Mouse (Mus musculus) hindbrain, embryonic 16.5 days (tissue): ENCODE results near the gene Mafg. TPM values are rescaled to one million over a fixed set of nuclear protein-coding genes. Genes with fewer than 3 reads are reported as not detected.

ENCODE experiments used
- ATAC-seq: fragments of 200-750 bp; cut with Nextera tagmentation; 2 replicates; pipeline ENCODE4 v1.8.0; 2017; ENCODE audit warnings: moderate TSS enrichment, moderate library complexity
- H3K27ac ChIP-seq: fragments of 300-500 bp; sonication (generic); 2 replicates; pipeline ENCODE4 v1.5.1; 2014; ENCODE audit warnings: low read depth, mild to moderate bottlenecking, control low read depth, low read length, moderate library complexity
- H3K27me3 ChIP-seq: fragments of 300-500 bp; sonication (generic); replicated peaks from 2 replicates; pipeline ENCODE4 v1.6.1; 2014; ENCODE audit warnings: low read length; ENCODE audit not compliant: control insufficient read depth, insufficient read depth
- H3K36me3 ChIP-seq: fragments of 300-500 bp; sonication (generic); 2 replicates; pipeline ENCODE4 v1.6.1; 2014; ENCODE audit warnings: mild to moderate bottlenecking, low read length, moderate library complexity, mixed read lengths; ENCODE audit not compliant: control insufficient read depth, insufficient read depth
- H3K4me1 ChIP-seq: fragments of 300-500 bp; sonication (generic); 2 replicates; pipeline ENCODE4 v1.6.1; 2014; ENCODE audit warnings: low read depth, low read length; ENCODE audit not compliant: control insufficient read depth, insufficient read depth
- H3K4me2 ChIP-seq: fragments of 300-500 bp; sonication (generic); 2 replicates; pipeline ENCODE4 v1.6.1; 2014; ENCODE audit warnings: mild to moderate bottlenecking, low read length, control low read depth, moderate library complexity
- H3K4me3 ChIP-seq: fragments of 300-500 bp; sonication (generic); 2 replicates; pipeline ENCODE4 v1.5.1; 2014; ENCODE audit warnings: mild to moderate bottlenecking, low read length, control low read depth, moderate library complexity
- H3K9ac ChIP-seq: fragments of 300-500 bp; sonication (generic); 2 replicates; pipeline ENCODE4 v1.6.1; 2014; ENCODE audit warnings: low read depth, mild to moderate bottlenecking, control low read depth, low read length, moderate library complexity
- H3K9me3 ChIP-seq: fragments of 300-500 bp; sonication (generic); 2 replicates; pipeline ENCODE4 v1.6.1; 2014; ENCODE audit warnings: mild to moderate bottlenecking, low read length, moderate library complexity; ENCODE audit not compliant: control insufficient read depth
- WGBS: fragments of 180-500 bp; shearing (Covaris S2); extraction: QIAGEN DNeasy Blood & Tissue Kit; methylation state at CpG from one replicate; pipeline ENCODE4 v1.1.7; 2014; 5-methylcytosine and 5-hydroxymethylcytosine counted together
- polyA plus RNA-seq: library from polyadenylated mRNA; unstranded; fragments of >200 nt; fragmentation: Nextera tagmentation; extraction: Ambion mirVana; gene quantifications from 2 replicates; pipeline ENCODE4 v1.2.1, GENCODE M21; 2015

Gene Mafg
- polyA plus RNA-seq, 1 experiment from 2014 or later = 25.4 TPM

DNA sequence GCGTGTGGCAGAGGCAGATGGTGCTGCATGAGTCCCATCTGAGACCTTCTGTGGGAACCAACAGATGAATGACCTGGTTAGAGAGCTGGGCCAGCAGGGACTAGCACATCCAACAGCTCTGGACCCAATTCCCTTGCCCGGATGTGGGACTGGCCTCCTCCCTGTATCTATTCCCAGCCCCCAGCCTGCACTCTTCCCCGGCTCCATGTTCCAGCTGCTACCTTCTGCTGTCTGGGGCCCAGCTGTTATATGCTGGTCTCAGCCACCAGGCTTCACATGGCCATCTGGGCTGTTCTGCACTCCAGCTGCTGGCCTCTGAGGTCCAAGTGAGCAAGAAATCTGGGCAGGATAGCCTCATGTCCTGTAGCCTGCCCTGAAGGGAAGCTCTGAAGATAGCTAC lies 32.0 kb upstream of the Mafg start:
- H3K4me1 ChIP-seq = peaks cover 8% of the 10 kb centered on the region
- H3K27me3 ChIP-seq = peaks cover 26% of the 10 kb centered on the region
- no peaks in the 10 kb centered on the region for H3K9me3 ChIP-seq
- ATAC-seq = no peak
- H3K4me2 ChIP-seq = no peak overlapping the region
- H3K9ac ChIP-seq = no peak overlapping the region; the same call in 1 of the 2 replicates
- H3K27ac ChIP-seq = no peak overlapping the region
- H3K36me3 ChIP-seq = no peaks in the 10 kb centered on the region
- 59% methylated on average over 2 of the region's 3 CpGs for WGBS
- no peak overlapping the region for H3K4me3 ChIP-seq

DNA sequence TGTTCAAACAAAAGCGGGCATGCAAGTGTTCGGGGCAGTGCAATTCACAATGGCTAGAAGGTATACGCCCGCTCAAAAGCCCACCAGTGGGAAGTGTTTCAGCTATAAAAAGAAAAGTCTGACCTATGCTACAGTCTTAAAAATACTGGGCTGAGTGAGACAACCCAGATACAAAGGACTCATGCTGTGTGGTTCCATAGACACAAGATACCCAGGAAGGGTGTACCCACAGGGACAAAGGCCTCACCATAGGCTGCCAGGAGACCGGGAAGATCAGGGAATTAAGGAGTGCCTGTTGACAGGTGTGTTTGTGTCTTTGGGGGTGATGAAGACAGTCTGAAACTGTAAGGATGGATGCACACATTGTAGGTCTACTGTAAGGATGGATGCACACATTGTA lies 30.3 kb upstream of the Mafg start:
- H3K4me1 ChIP-seq = peaks cover 14% of the 10 kb centered on the region
- peaks cover 2% of the 10 kb centered on the region; the same call in 1 of the 2 replicates for H3K9me3 ChIP-seq
- H3K27me3 ChIP-seq = peaks cover 42% of the 10 kb centered on the region
- no peak overlapping the region for H3K27ac ChIP-seq
- H3K4me2 ChIP-seq = no peak overlapping the region
- ATAC-seq = no peak
- no peak overlapping the region for H3K4me3 ChIP-seq
- WGBS = 65% methylated on average over 5 of the region's 5 CpGs
- no peak overlapping the region for H3K9ac ChIP-seq
- no peaks in the 10 kb centered on the region for H3K36me3 ChIP-seq

DNA sequence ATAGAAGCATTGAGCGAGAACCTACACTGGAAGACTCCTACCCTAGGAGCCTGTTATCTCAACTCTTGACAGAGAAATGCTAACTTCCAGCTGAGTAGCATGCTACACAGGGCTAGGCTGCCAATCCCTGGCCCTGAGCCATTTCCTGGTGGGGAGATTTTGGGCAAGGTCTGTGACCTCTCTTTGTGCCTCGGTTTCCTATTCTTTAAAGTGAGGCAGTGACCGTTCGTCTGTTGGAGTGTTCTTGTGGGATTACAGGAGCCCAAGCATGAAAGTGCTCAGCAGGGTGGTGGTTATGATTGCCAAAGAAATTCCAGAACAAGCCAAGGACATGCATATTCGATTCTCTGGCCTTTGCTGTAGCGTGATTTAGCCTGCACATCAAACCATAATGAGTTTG lies 29.4 kb upstream of the Mafg start:
- H3K27me3 ChIP-seq = peaks cover 51% of the 10 kb centered on the region
- 39% methylated on average over 6 of the region's 6 CpGs for WGBS
- no peak overlapping the region for H3K27ac ChIP-seq

DNA sequence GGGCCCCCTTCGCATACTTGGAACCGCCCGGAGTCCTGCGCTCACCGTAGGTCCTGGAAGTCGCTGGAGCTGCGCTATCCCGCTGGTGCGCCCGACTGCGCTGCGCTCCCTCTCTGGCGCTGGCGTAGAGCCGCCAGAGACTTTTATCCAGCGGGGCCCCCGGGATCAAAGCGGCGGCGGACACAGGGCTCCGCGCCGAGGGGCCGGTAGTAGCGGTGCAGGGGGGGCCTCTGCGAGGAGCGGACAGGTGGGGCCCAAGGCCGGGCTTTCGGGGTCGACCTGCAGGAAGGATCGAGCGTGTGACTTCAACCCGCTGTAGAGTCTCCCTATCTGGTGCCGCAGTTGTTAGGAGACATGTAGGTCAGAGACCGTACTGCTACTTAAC lies 27.7 kb upstream of the Mafg start, which contains the start of gene Notum:
TSS of gene Notum (minus strand) at position 100 of the 385 bp plus-strand sequence.
- Histone ChIP-seq H3K4me1 (peaks cover 14% of the 10 kb centered on the region), H3K4me2 (peak within 1 kb of the TSS; percentile 59), H3K36me3 (no peaks in the 10 kb centered on the region), H3K4me3 (peak within 1 kb of the TSS; percentile 39), H3K9me3 (peaks cover 2% of the 10 kb centered on the region; the same call in 1 of the 2 replicates), H3K9ac (peak within 1 kb of the TSS; percentile 22), H3K27ac (no peak within 1 kb of the TSS; the same call in 1 of the 2 replicates), H3K27me3 (peaks cover 62% of the 10 kb centered on the region)
- under 1% methylated on average over 35 of the region's 35 CpGs for WGBS
- no peak for ATAC-seq

More for the DNA sequence above, 29.4 kb upstream of the Mafg start:
- ATAC-seq = no peak
- H3K9ac ChIP-seq = no peak overlapping the region
- H3K36me3 ChIP-seq = no peaks in the 10 kb centered on the region
- peaks cover 14% of the 10 kb centered on the region for H3K4me1 ChIP-seq
- H3K4me2 ChIP-seq = no peak overlapping the region
- no peak overlapping the region for H3K4me3 ChIP-seq
- peaks cover 2% of the 10 kb centered on the region; the same call in 1 of the 2 replicates for H3K9me3 ChIP-seq

DNA sequence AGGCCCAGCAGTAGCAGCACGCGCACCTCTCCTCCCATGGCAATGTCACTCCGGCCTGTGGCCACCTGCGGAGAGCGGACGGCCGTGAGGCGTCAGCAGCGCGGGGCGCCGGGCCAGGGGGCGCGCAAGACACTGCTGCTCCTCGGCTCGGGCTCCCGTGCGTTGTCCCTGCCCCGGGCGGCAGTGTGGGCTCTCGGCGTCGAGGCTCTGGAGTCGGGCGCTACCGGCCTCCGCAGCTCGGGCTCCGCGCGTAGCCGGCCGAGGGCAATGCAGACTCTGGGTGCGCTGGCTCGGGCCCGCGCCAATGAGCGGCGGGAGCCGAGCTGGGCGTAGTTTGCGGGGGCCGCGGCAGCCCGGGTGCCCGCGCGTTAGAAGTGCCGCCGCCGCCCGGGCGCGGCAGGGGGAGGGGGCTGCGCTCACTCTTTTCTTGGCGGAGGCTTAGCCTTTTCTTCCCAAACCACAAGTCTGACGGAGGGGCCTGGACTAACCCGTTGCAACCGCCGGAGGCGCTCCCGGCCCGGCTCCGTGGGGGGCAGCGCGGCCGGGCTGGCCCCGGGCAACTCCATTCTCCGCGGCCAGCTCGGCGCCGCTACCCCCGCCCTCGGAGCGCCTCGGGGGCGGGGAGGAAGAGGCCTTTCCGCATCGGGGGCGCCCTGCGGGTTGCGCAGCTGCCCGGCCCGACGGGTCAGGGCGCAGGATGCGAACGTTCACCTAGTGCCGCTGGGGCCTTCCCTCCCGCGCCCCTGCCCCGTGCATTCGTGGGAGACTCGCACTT lies 27.1 kb upstream of the Mafg start:
- no peaks in the 10 kb centered on the region for H3K36me3 ChIP-seq
- ATAC-seq = peak; percentile 58
- peak overlapping the region; percentile 59 for H3K4me2 ChIP-seq
- H3K27me3 ChIP-seq = peaks cover 62% of the 10 kb centered on the region
- H3K9me3 ChIP-seq = peaks cover 2% of the 10 kb centered on the region; the same call in 1 of the 2 replicates
- peaks cover 14% of the 10 kb centered on the region for H3K4me1 ChIP-seq
- WGBS = under 1% methylated on average over 74 of the region's 95 CpGs
- H3K9ac ChIP-seq = peak overlapping the region; percentile 22
- no peak overlapping the region; the same call in 1 of the 2 replicates for H3K27ac ChIP-seq
- H3K4me3 ChIP-seq = peak overlapping the region; percentile 39

DNA sequence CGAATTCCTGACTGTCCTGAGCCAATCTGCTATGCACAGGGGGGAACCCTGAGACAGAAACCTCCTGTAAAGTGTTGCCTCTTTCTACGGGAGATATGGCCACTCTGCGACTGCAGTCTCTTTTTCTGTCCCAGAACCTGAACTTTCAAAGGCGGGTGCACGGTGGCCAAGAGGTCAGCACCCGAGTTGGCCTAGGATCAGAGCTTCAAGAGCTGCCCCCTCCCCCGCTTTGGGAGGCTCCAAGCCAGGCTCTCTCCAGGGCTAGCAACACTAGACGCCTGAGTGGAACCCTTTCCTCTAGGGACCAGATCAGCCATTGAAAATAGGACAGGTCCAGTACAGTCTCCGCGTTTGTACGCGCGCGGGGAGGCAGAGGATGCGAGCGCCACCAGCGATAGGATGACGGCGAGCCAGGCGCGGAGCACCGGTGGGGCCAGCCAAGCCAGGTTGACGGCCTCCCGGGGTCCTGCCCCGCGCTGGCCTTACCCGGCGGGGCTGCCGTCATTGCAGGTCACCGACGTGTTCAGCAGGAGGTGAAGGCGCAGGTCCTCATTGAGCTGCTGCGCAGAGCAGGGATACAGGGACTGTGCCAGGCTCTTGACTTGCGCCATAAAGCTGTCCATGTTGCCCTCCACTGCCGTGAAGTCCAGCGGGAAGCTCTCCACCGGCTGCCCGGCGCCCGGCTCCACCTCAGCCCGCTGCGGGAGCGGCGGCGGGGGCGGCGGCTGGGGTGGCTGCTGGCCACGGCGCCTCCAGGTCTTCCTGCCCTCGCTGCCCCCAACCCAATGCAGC lies 26.3 kb upstream of the Mafg start:
- Histone ChIP-seq H3K9ac (peak overlapping the region; percentile 22; the same call in 1 of the 2 replicates), H3K27ac (no peak overlapping the region), H3K4me1 (peaks cover 14% of the 10 kb centered on the region), H3K4me3 (peak overlapping the region; percentile 39), H3K36me3 (no peaks in the 10 kb centered on the region), H3K4me2 (peak overlapping the region; percentile 59), H3K9me3 (peaks cover 2% of the 10 kb centered on the region; the same call in 1 of the 2 replicates), H3K27me3 (peaks cover 60% of the 10 kb centered on the region)
- 2% methylated on average over 47 of the region's 50 CpGs for WGBS
- ATAC-seq = no peak

DNA sequence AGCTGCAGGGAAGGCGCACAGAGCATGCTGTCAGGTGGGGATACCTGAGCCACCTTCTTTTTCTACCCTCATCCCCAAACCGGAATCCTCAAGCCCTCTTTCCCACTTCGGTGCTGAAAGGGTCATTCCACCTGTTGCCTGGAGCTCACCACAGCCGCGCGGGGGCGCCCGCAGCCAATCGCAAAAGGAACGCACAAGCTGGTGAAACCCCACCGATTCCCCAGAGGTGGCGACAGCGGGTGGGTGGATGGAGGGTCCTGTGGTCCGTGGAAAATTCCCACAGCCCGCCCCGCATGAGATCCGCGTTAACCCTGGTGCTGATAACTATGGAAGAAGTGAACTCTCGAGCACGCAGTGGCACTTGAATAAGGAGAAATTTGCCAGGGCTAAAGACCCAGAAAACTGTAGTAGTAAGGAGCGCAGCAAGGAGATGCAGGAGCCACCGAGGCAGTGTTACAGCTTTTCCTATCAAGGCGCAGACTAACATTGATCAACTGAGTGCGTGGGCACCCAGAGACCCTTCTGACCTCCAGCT lies 25.5 kb upstream of the Mafg start:
- H3K36me3 ChIP-seq = no peaks in the 10 kb centered on the region
- H3K4me3 ChIP-seq = no peak overlapping the region
- H3K9me3 ChIP-seq = peaks cover 2% of the 10 kb centered on the region; the same call in 1 of the 2 replicates
- peaks cover 57% of the 10 kb centered on the region for H3K27me3 ChIP-seq
- H3K4me1 ChIP-seq = peaks cover 14% of the 10 kb centered on the region
- no peak overlapping the region for H3K27ac ChIP-seq
- H3K9ac ChIP-seq = no peak overlapping the region
- H3K4me2 ChIP-seq = no peak overlapping the region
- WGBS = 4% methylated on average over 24 of the region's 24 CpGs
- ATAC-seq = no peak

DNA sequence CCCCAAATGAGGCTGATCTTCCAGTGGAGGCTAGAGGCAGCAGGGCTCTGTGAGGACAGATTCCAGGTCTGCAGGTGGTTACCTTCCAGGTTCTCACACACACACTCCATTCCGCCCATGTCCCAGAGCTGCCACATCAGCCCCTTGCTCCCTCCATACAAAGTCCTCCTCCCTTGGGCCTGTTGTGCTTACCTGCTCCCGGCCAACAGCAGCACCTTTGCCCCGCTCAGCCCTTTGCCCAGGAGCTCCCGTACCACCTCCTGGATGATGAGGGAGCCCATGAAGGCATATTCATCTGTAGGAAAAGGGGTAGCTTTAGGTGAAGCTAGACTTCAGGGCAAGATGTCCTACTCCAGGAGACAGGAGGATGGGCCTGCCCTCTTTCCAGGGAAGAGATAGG lies 23.9 kb upstream of the Mafg start:
- Histone ChIP-seq H3K9ac (no peak overlapping the region), H3K27me3 (peaks cover 51% of the 10 kb centered on the region), H3K9me3 (peaks cover 2% of the 10 kb centered on the region; the same call in 1 of the 2 replicates), H3K27ac (no peak overlapping the region), H3K36me3 (no peaks in the 10 kb centered on the region), H3K4me1 (peaks cover 14% of the 10 kb centered on the region), H3K4me3 (no peak overlapping the region), H3K4me2 (no peak overlapping the region)
- no peak for ATAC-seq
- WGBS = 91% methylated on average over 4 of the region's 4 CpGs

DNA sequence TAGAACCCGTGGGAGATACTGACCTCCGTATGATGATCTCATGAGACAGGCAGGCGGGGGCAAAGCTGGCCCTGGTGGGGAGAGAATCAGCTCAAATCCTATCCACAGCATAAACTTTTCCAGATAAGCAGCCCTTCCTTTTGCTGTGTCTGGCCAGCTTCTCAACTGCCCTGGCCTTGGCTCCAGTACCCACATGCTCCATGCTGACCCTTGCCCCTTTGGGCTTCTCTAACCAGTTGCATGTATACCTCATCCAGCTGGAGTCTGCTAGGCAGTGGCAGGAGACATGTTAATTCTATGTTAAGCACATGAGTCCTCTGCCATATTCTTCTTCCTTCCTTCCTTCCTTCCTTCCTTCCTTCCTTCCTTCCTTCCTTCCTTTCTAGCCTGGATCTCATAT lies 21.3 kb upstream of the Mafg start:
- 81% methylated on average over 3 of the region's 3 CpGs for WGBS
- Histone ChIP-seq H3K27ac (no peak overlapping the region), H3K9ac (no peak overlapping the region), H3K4me1 (no peaks in the 10 kb centered on the region; the same call in none of the 2 replicates), H3K27me3 (peaks cover 29% of the 10 kb centered on the region), H3K36me3 (no peaks in the 10 kb centered on the region), H3K4me2 (no peak overlapping the region), H3K9me3 (no peaks in the 10 kb centered on the region), H3K4me3 (no peak overlapping the region)
- no peak for ATAC-seq
